Mouse (Mus musculus): ENCODE results near the gene Arid3c. TPM values are rescaled to one million over a fixed set of nuclear protein-coding genes. Genes with fewer than 3 reads are reported as not detected.
"Not testable (repeated sequence)": the region's sequence is repeated elsewhere in the genome, so short reads cannot be mapped to it uniquely, and the experiment has no call there.

Gene Arid3c
- polyA plus RNA-seq, 1 experiment from 2014 or later = 0.42 TPM

- peak; percentile 82 for DNase-seq (ENCODE audit: low spot score)
- H3K9ac ChIP-seq (replicated peaks; ENCODE audit: low read length) = peak overlapping the region; percentile 55
- H3K4me3 ChIP-seq (ENCODE audit: low read depth, low read length) = peak overlapping the region; percentile 40
- 19% methylated on average over 8 of the region's 8 CpGs for WGBS
- peak; percentile 70 for ATAC-seq (replicated peaks; ENCODE audit: insufficient number of reproducible peaks, low FRiP score, low TSS enrichment, low read depth)
- H3K27ac ChIP-seq (replicated peaks; ENCODE audit: low read depth, low read length) = peak overlapping the region; percentile 95
- not testable (repeated sequence) for H3K4me1 ChIP-seq (ENCODE audit: control insufficient read depth, insufficient read depth, low read length); H3K9me3 ChIP-seq (replicated peaks; ENCODE audit: control insufficient read depth, low read length); H3K36me3 ChIP-seq (replicated peaks; ENCODE audit: control insufficient read depth, insufficient read depth, low read depth, low read length); H3K27me3 ChIP-seq (ENCODE audit: control insufficient read depth, insufficient read depth, low read length)
- H3K4me2 ChIP-seq (ENCODE audit: low read depth, low read length) = peak overlapping the region; percentile 54
Observed at GRCm38 (mm10) chr4:41762688-41763114, 31.8 kb upstream of the Arid3c start.

GRCm38 (mm10) chr4:41762099-41762687 is 31.3 kb upstream of the Arid3c start:
- WGBS = 23% methylated on average over 8 of the region's 8 CpGs
- Histone ChIP-seq H3K4me2 (ENCODE audit: low read depth, low read length) (peak overlapping the region; percentile 54), H3K4me3 (ENCODE audit: low read depth, low read length) (peak overlapping the region; percentile 40), H3K27ac (replicated peaks; ENCODE audit: low read depth, low read length) (peak overlapping the region; percentile 95), H3K36me3 (replicated peaks; ENCODE audit: control insufficient read depth, insufficient read depth, low read depth, low read length) (no peaks in the 10 kb centered on the region), H3K4me1 (ENCODE audit: control insufficient read depth, insufficient read depth, low read length) (peaks cover 5% of the 10 kb centered on the region), H3K9me3 (replicated peaks; ENCODE audit: control insufficient read depth, low read length) (no peaks in the 10 kb centered on the region), H3K27me3 (ENCODE audit: control insufficient read depth, insufficient read depth, low read length) (no peaks in the 10 kb centered on the region), H3K9ac (replicated peaks; ENCODE audit: low read length) (peak overlapping the region; percentile 55)
- peak; percentile 88 for DNase-seq (ENCODE audit: low spot score)
- ATAC-seq (replicated peaks; ENCODE audit: insufficient number of reproducible peaks, low FRiP score, low TSS enrichment, low read depth) = peak; percentile 70

- peak overlapping the region; percentile 54 for H3K4me2 ChIP-seq (ENCODE audit: low read depth, low read length)
- DNase-seq (ENCODE audit: low spot score) (peak; percentile 56), ATAC-seq (replicated peaks; ENCODE audit: insufficient number of reproducible peaks, low FRiP score, low TSS enrichment, low read depth) (no peak)
- H3K36me3 ChIP-seq (replicated peaks; ENCODE audit: control insufficient read depth, insufficient read depth, low read depth, low read length) = no peaks in the 10 kb centered on the region
- H3K4me1 ChIP-seq (ENCODE audit: control insufficient read depth, insufficient read depth, low read length) = peaks cover 5% of the 10 kb centered on the region
- peak overlapping the region; percentile 40 for H3K4me3 ChIP-seq (ENCODE audit: low read depth, low read length)
- H3K9me3 ChIP-seq (replicated peaks; ENCODE audit: control insufficient read depth, low read length) = no peaks in the 10 kb centered on the region
- H3K27ac ChIP-seq (replicated peaks; ENCODE audit: low read depth, low read length) = peak overlapping the region; percentile 95
- H3K9ac ChIP-seq (replicated peaks; ENCODE audit: low read length) = peak overlapping the region; percentile 55
- H3K27me3 ChIP-seq (ENCODE audit: control insufficient read depth, insufficient read depth, low read length) = no peaks in the 10 kb centered on the region
Observed at GRCm38 (mm10) chr4:41761680-41762079, 30.7 kb upstream of the Arid3c start.

GRCm38 (mm10) chr4:41760911-41761310 is 30.0 kb upstream of the Arid3c start:
- no peaks in the 10 kb centered on the region for H3K36me3 ChIP-seq (replicated peaks; ENCODE audit: control insufficient read depth, insufficient read depth, low read depth, low read length)
- ATAC-seq (replicated peaks; ENCODE audit: insufficient number of reproducible peaks, low FRiP score, low TSS enrichment, low read depth) (0 out of 2 replicates have a peak, but pooled peaks have one; percentile 12), DNase-seq (ENCODE audit: low spot score) (no peak)
- peak overlapping the region; percentile 95 for H3K27ac ChIP-seq (replicated peaks; ENCODE audit: low read depth, low read length)
- H3K9me3 ChIP-seq (replicated peaks; ENCODE audit: control insufficient read depth, low read length) = no peaks in the 10 kb centered on the region
- peaks cover 5% of the 10 kb centered on the region for H3K4me1 ChIP-seq (ENCODE audit: control insufficient read depth, insufficient read depth, low read length)
- H3K4me3 ChIP-seq (ENCODE audit: low read depth, low read length) = peak overlapping the region; percentile 40
- peak overlapping the region; percentile 54 for H3K4me2 ChIP-seq (ENCODE audit: low read depth, low read length)
- no peaks in the 10 kb centered on the region for H3K27me3 ChIP-seq (ENCODE audit: control insufficient read depth, insufficient read depth, low read length)
- 74% methylated on average over 4 of the region's 4 CpGs for WGBS
- peak overlapping the region; percentile 55 for H3K9ac ChIP-seq (replicated peaks; ENCODE audit: low read length)

GRCm38 (mm10) chr4:41760288-41760721 is 29.4 kb upstream of the Arid3c start:
- peak; percentile 78 for ATAC-seq (replicated peaks; ENCODE audit: insufficient number of reproducible peaks, low FRiP score, low TSS enrichment, low read depth)
- H3K27ac ChIP-seq (replicated peaks; ENCODE audit: low read depth, low read length) = peak overlapping the region; percentile 95
- peaks cover 5% of the 10 kb centered on the region for H3K4me1 ChIP-seq (ENCODE audit: control insufficient read depth, insufficient read depth, low read length)
- WGBS = 0% methylated on average over 15 of the region's 15 CpGs
- H3K9me3 ChIP-seq (replicated peaks; ENCODE audit: control insufficient read depth, low read length) = no peaks in the 10 kb centered on the region
- H3K36me3 ChIP-seq (replicated peaks; ENCODE audit: control insufficient read depth, insufficient read depth, low read depth, low read length) = no peaks in the 10 kb centered on the region
- DNase-seq (ENCODE audit: low spot score) = peak; percentile 89
- peak overlapping the region; percentile 54 for H3K4me2 ChIP-seq (ENCODE audit: low read depth, low read length)
- no peaks in the 10 kb centered on the region for H3K27me3 ChIP-seq (ENCODE audit: control insufficient read depth, insufficient read depth, low read length)
- peak overlapping the region; percentile 40 for H3K4me3 ChIP-seq (ENCODE audit: low read depth, low read length)
- peak overlapping the region; percentile 55 for H3K9ac ChIP-seq (replicated peaks; ENCODE audit: low read length)

GRCm38 (mm10) chr4:41759656-41760287 is 28.8 kb upstream of the Arid3c start:
- Histone ChIP-seq H3K9ac (replicated peaks; ENCODE audit: low read length) (peak overlapping the region; percentile 55), H3K4me1 (ENCODE audit: control insufficient read depth, insufficient read depth, low read length) (peaks cover 5% of the 10 kb centered on the region), H3K9me3 (replicated peaks; ENCODE audit: control insufficient read depth, low read length) (no peaks in the 10 kb centered on the region), H3K4me3 (ENCODE audit: low read depth, low read length) (peak overlapping the region; percentile 40), H3K27me3 (ENCODE audit: control insufficient read depth, insufficient read depth, low read length) (no peaks in the 10 kb centered on the region), H3K27ac (replicated peaks; ENCODE audit: low read depth, low read length) (peak overlapping the region; percentile 14), H3K4me2 (ENCODE audit: low read depth, low read length) (peak overlapping the region; percentile 54), H3K36me3 (replicated peaks; ENCODE audit: control insufficient read depth, insufficient read depth, low read depth, low read length) (no peaks in the 10 kb centered on the region)
- DNase-seq (ENCODE audit: low spot score) (no peak), ATAC-seq (replicated peaks; ENCODE audit: insufficient number of reproducible peaks, low FRiP score, low TSS enrichment, low read depth) (no peak; the same call in 1 of the 2 replicates)
- 33% methylated on average over 6 of the region's 6 CpGs for WGBS

- ATAC-seq (replicated peaks; ENCODE audit: insufficient number of reproducible peaks, low FRiP score, low TSS enrichment, low read depth) (no peak), DNase-seq (ENCODE audit: low spot score) (no peak)
- H3K27ac ChIP-seq (replicated peaks; ENCODE audit: low read depth, low read length) = no peak overlapping the region
- no peak overlapping the region for H3K9ac ChIP-seq (replicated peaks; ENCODE audit: low read length)
- no peak overlapping the region for H3K4me3 ChIP-seq (ENCODE audit: low read depth, low read length)
- no peaks in the 10 kb centered on the region for H3K9me3 ChIP-seq (replicated peaks; ENCODE audit: control insufficient read depth, low read length)
- H3K36me3 ChIP-seq (replicated peaks; ENCODE audit: control insufficient read depth, insufficient read depth, low read depth, low read length) = no peaks in the 10 kb centered on the region
- H3K27me3 ChIP-seq (ENCODE audit: control insufficient read depth, insufficient read depth, low read length) = no peaks in the 10 kb centered on the region
- WGBS = 86% methylated on average over 9 of the region's 9 CpGs
- peaks cover 5% of the 10 kb centered on the region for H3K4me1 ChIP-seq (ENCODE audit: control insufficient read depth, insufficient read depth, low read length)
- H3K4me2 ChIP-seq (ENCODE audit: low read depth, low read length) = no peak overlapping the region
Observed at GRCm38 (mm10) chr4:41759206-41759605, 28.3 kb upstream of the Arid3c start.

GRCm38 (mm10) chr4:41758701-41759100 is 27.8 kb upstream of the Arid3c start:
- Histone ChIP-seq H3K4me2 (ENCODE audit: low read depth, low read length) (no peak overlapping the region), H3K27ac (replicated peaks; ENCODE audit: low read depth, low read length) (no peak overlapping the region), H3K9me3 (replicated peaks; ENCODE audit: control insufficient read depth, low read length) (no peaks in the 10 kb centered on the region), H3K36me3 (replicated peaks; ENCODE audit: control insufficient read depth, insufficient read depth, low read depth, low read length) (no peaks in the 10 kb centered on the region), H3K9ac (replicated peaks; ENCODE audit: low read length) (no peak overlapping the region), H3K4me3 (ENCODE audit: low read depth, low read length) (no peak overlapping the region), H3K4me1 (ENCODE audit: control insufficient read depth, insufficient read depth, low read length) (peaks cover 5% of the 10 kb centered on the region), H3K27me3 (ENCODE audit: control insufficient read depth, insufficient read depth, low read length) (no peaks in the 10 kb centered on the region)
- WGBS = 89% methylated on average over 4 of the region's 4 CpGs
- no peak for DNase-seq (ENCODE audit: low spot score)
- ATAC-seq (replicated peaks; ENCODE audit: insufficient number of reproducible peaks, low FRiP score, low TSS enrichment, low read depth) = no peak

All from embryonic facial prominence, embryonic 11.5 days (tissue).